Mouse (Mus musculus) CH12.LX (cell line): ENCODE data around the gene Ncoa7. TPM values are rescaled to one million over a fixed set of nuclear protein-coding genes. Genes with fewer than 3 reads are reported as not detected.

Source experiments
- DNase-seq: peaks from one replicate; pipeline ENCODE4 v3.0.0-alpha.2; 2013; ENCODE audit errors: extremely low read depth
- H3K27ac ChIP-seq: 2 replicates; pipeline ENCODE4 v1.5.1; 2012; ENCODE audit warnings: low read depth, mild to moderate bottlenecking, control low read depth, moderate library complexity; ENCODE audit not compliant: insufficient read depth
- H3K27me3 ChIP-seq: replicated peaks from 2 replicates; pipeline ENCODE3; 2012; ENCODE audit warnings: inconsistent platforms
- H3K36me3 ChIP-seq, 2 experiments: replicated peaks in 1 of 2; 2 replicates each; pipeline versions ENCODE3 to v1.6.1; 2012; ENCODE audit warnings: inconsistent platforms in 1 of 2, low read length in 1 of 2, mild to moderate bottlenecking in 1 of 2, mixed read lengths in 1 of 2, moderate library complexity in 1 of 2; ENCODE audit not compliant: control insufficient read depth in 1 of 2, insufficient read depth in 1 of 2
- H3K4me1 ChIP-seq, 2 experiments: 2 replicates each; pipeline ENCODE4 v1.6.1; 2012; ENCODE audit warnings: inconsistent platforms in 1 of 2, moderate library complexity in 1 of 2; ENCODE audit not compliant: insufficient read depth in 2 of 2, control insufficient read depth in 1 of 2
- H3K4me2 ChIP-seq: 2 replicates; pipeline ENCODE4 v1.6.1; 2012; ENCODE audit warnings: low read depth, mild to moderate bottlenecking, control low read depth; ENCODE audit not compliant: poor library complexity, insufficient read depth, severe bottlenecking
- H3K4me3 ChIP-seq, 3 experiments: fragments of 150-350 bp in 1 of 3; sonication (generic) in 1 of 3; replicated peaks in 1 of 3; 2 replicates each; pipeline versions ENCODE3 to v1.5.1; 2011 to 2012; ENCODE audit warnings: low read depth in 2 of 3, low read length in 2 of 3, mild to moderate bottlenecking in 2 of 3, moderate library complexity in 2 of 3, control low read depth in 1 of 3, improper control_type of control experiment in 1 of 3, inconsistent platforms in 1 of 3, mixed read lengths in 1 of 3; ENCODE audit not compliant: poor library complexity in 1 of 3
- H3K79me2 ChIP-seq: replicated peaks from 2 replicates; pipeline ENCODE4 v1.6.1; 2012; ENCODE audit warnings: mild to moderate bottlenecking, moderate library complexity; ENCODE audit not compliant: control insufficient read depth, poor library complexity, insufficient read depth, severe bottlenecking; ENCODE audit errors: extremely low read depth
- H3K9ac ChIP-seq: 2 replicates; pipeline ENCODE4 v1.6.1; 2012; ENCODE audit warnings: low read depth, mild to moderate bottlenecking, control low read depth, moderate library complexity; ENCODE audit not compliant: insufficient read depth
- H3K9me3 ChIP-seq: replicated peaks from 2 replicates; pipeline ENCODE3; 2012; ENCODE audit warnings: low read length, inconsistent platforms, mixed read lengths
- CHD2 ChIP-seq: IDR thresholded peaks from 2 replicates; pipeline ENCODE4 v1.6.1; 2011; ENCODE audit warnings: low read length, improper control_type of control experiment
- CTCF ChIP-seq, 2 experiments: IDR thresholded peaks in 1 of 2; conservative IDR thresholded peaks in 1 of 2; 2 replicates each; pipeline ENCODE4 v1.5.1; 2011 to 2012; ENCODE audit warnings: low read depth in 2 of 2, low read length in 2 of 2, improper control_type of control experiment in 1 of 2, inconsistent platforms in 1 of 2, mild to moderate bottlenecking in 1 of 2, moderate library complexity in 1 of 2
- IRF4 ChIP-seq: IDR thresholded peaks from 2 replicates; pipeline ENCODE4 v1.6.1; 2014; ENCODE audit warnings: low read depth, mild to moderate bottlenecking, inconsistent platforms, low read length, improper control_type of control experiment
- KAT2A ChIP-seq: IDR thresholded peaks from 2 replicates; pipeline ENCODE4 v1.6.1; 2012; ENCODE audit warnings: low read length, improper control_type of control experiment, inconsistent platforms; ENCODE audit not compliant: insufficient replicate concordance
- MAZ ChIP-seq: IDR thresholded peaks from 2 replicates; pipeline ENCODE4 v1.6.1; 2012; ENCODE audit warnings: low read depth, mild to moderate bottlenecking, inconsistent platforms, low read length, improper control_type of control experiment, moderate library complexity
- MEF2A ChIP-seq: IDR thresholded peaks from 2 replicates; pipeline ENCODE4 v1.6.1; 2014; ENCODE audit warnings: low read depth, mild to moderate bottlenecking, inconsistent platforms, low read length, improper control_type of control experiment, borderline replicate concordance
- RAD21 ChIP-seq: IDR thresholded peaks from 2 replicates; pipeline ENCODE4 v1.6.1; 2011; ENCODE audit warnings: low read depth, mild to moderate bottlenecking, low read length, improper control_type of control experiment, moderate library complexity
- RCOR1 ChIP-seq: conservative IDR thresholded peaks from 2 replicates; pipeline ENCODE4 v1.6.1; 2012; ENCODE audit warnings: low read depth, mild to moderate bottlenecking, inconsistent platforms, low read length, improper control_type of control experiment
- SMC3 ChIP-seq: IDR thresholded peaks from 2 replicates; pipeline ENCODE4 v1.6.1; 2011; ENCODE audit warnings: low read depth, low read length, improper control_type of control experiment
- TBP ChIP-seq: conservative IDR thresholded peaks from 2 replicates; pipeline ENCODE4 v1.6.1; 2011; ENCODE audit warnings: low read depth, low read length, improper control_type of control experiment
- TCF12 ChIP-seq: IDR thresholded peaks from 2 replicates; pipeline ENCODE4 v1.6.1; 2014; ENCODE audit warnings: low read depth, mild to moderate bottlenecking, inconsistent platforms, low read length, improper control_type of control experiment
- USF1 ChIP-seq: IDR thresholded peaks from 2 replicates; pipeline ENCODE4 v1.6.1; 2014; ENCODE audit warnings: low read depth, mild to moderate bottlenecking, inconsistent platforms, low read length, improper control_type of control experiment
- ZKSCAN1 ChIP-seq: IDR thresholded peaks from 2 replicates; pipeline ENCODE4 v1.6.1; 2012; ENCODE audit warnings: low read depth, inconsistent platforms, low read length, improper control_type of control experiment, borderline replicate concordance
- ZMIZ1 ChIP-seq: IDR thresholded peaks from 2 replicates; pipeline ENCODE4 v1.6.1; 2012; ENCODE audit warnings: low read depth, mild to moderate bottlenecking, inconsistent platforms, low read length, improper control_type of control experiment
- ZNF384 ChIP-seq: IDR thresholded peaks from 2 replicates; pipeline ENCODE4 v1.6.1; 2012; ENCODE audit warnings: low read depth, low read length, improper control_type of control experiment, inconsistent platforms
- dilution Hi-C: fragments of 300-500 bp; cut with MboI; formaldehyde crosslinking; loops from 2 replicates; pipeline ENCODE4 v1.14.3; 2020; ENCODE audit warnings: low sequenced_read_pairs; ENCODE audit not compliant: extremely low pct_unique_long_range_greater_than_20kb, extremely low pct_ligation_motif_present
- in situ Hi-C: fragments of 300-500 bp; cut with MboI; formaldehyde crosslinking; loops from 3 replicates; pipeline ENCODE4 v1.14.3; 2019; ENCODE audit warnings: low sequenced_read_pairs, low pct_ligation_motif_present, low pct_unique_long_range_greater_than_20kb, mixed read lengths
- polyA plus RNA-seq: library from polyadenylated mRNA; unstranded; fragments of >175 nt; gene quantifications from 2 replicates; pipeline ENCODE4 v1.2.1, GENCODE M21; 2012; ENCODE audit warnings: low read depth; ENCODE audit not compliant: insufficient read length
- total RNA-seq, 2 experiments: library from RNA; depleted of rRNA; stranded (reverse); fragments of 300-350 nt in 1 of 2; fragments of >200 nt in 1 of 2; gene quantifications; 2 replicates each; pipeline ENCODE4 v1.2.3; 2012 to 2014

Ncoa7 gene
- total and polyA plus RNA-seq, 3 experiments, result 4.7 to 9.2 (median 7.0) TPM

DNA sequence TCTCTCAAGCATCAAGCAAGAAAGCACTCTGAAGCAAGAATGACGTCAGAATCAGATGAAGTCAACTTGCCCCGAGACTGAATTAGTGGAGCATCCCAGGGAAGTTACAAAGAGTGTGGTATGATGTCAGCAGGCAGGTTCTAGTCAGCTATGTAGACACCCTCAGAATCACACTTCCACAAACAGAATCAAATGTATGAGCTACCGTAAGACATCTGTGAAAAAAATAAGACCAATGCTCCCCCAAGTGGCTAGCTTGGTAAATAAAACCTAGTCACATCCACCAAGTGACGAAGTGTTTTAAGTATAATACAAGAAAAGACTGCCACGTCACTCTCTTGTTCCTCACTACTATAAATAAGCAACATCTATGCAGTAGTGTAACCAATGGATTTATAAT lies 216.1 kb downstream of the Ncoa7 start:
- Histone ChIP-seq H3K4me2 (no peak overlapping the region), H3K79me2 (no peaks in the 10 kb centered on the region), H3K9ac (no peak overlapping the region), H3K4me1 (peaks cover 0 to 4% of the 10 kb centered on the region in 2 experiments; a peak in 1 of 4 replicates), H3K4me3 (no peak overlapping the region), H3K27me3 (no peaks in the 10 kb centered on the region), H3K9me3 (no peaks in the 10 kb centered on the region), H3K36me3 (peaks cover 32 to 71% of the 10 kb centered on the region in 2 experiments), H3K27ac (no peak overlapping the region)
- in situ Hi-C loops, result no loop called here
- peak; percentile 40 for TF ChIP-seq RAD21
- TF ChIP-seq MAZ, result no peak
- TF ChIP-seq SMC3, result peak; percentile 7; the same call in 1 of the 2 replicates
- TF ChIP-seq CTCF (conservative IDR thresholded peaks at IDR 0.05 in 1 of 2, IDR thresholded peaks at IDR 0.05 in 1 of 2; ENCODE audit: low read depth in 2 of 2, low read length in 2 of 2), result peak in 1 of 2 experiments; percentile 39; a peak in 2 of 4 replicates
- no peak for TF ChIP-seq CHD2
- dilution Hi-C loops, result no loop called here
- DNase-seq, result peak; percentile 26

DNA sequence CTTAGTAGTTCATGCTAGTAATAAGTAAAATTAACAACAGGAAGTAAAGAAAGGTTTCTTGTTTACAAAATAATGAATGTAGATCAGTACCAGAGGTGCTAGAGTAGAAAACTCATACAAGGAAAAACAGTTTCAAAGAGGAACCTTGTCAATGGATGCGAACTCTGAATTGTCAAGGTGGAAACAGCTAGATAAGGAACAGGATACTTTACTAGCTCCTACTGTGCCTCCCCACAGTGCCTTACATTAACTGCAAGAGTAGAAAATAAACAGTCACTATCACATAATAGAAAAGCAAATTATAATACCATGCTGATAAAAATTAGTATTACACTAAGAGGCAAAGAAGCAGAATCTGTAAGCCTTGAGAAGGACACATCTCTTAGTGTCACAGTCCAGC lies 217.4 kb downstream of the Ncoa7 start:
- dilution Hi-C loops, result no loop called here
- Histone ChIP-seq H3K27me3 (no peaks in the 10 kb centered on the region), H3K4me1 (peaks cover 0 to 4% of the 10 kb centered on the region in 2 experiments; a peak in 1 of 4 replicates), H3K9me3 (no peaks in the 10 kb centered on the region), H3K9ac (no peak overlapping the region), H3K79me2 (peaks cover 2% of the 10 kb centered on the region), H3K4me3 (no peak overlapping the region), H3K36me3 (peaks cover 34 to 62% of the 10 kb centered on the region in 2 experiments), H3K27ac (no peak overlapping the region), H3K4me2 (no peak overlapping the region)
- no peak for DNase-seq
- TF ChIP-seq ZMIZ1 (no peak), ZNF384 (no peak), TCF12 (no peak), USF1 (no peak), TBP (no peak), KAT2A (no peak), RCOR1 (no peak), MEF2A (no peak), IRF4 (no peak), SMC3 (no peak), ZKSCAN1 (no peak)
- in situ Hi-C loops, result no loop called here

Other genes starting within 250 kb of the Ncoa7 start
- 11.9 and 15.4 TPM in 2 replicates for gene Trmt11, start 202.6 kb downstream of the Ncoa7 start, total RNA-seq (2012; rRNA removed)
- 40.3 and 45.5 TPM in 2 replicates for gene Trmt11, start 202.6 kb downstream of the Ncoa7 start, total RNA-seq (2014; rRNA removed)
- 21.1 and 24.6 TPM in 2 replicates for gene Trmt11, start 202.6 kb downstream of the Ncoa7 start, polyA plus RNA-seq
- 9.7 and 14.2 TPM in 2 replicates for gene Hint3, start 173.7 kb downstream of the Ncoa7 start, total RNA-seq (2012; rRNA removed)
- 16.1 TPM in 2 replicates for gene Hint3, start 173.7 kb downstream of the Ncoa7 start, total RNA-seq (2014; rRNA removed)
- gene Hint3, start 173.7 kb downstream of the Ncoa7 start, polyA plus RNA-seq, result 10.3 and 14.5 TPM in 2 replicates
- not detected in 2 replicates for gene Hey2, start 39.5 kb upstream of the Ncoa7 start, total RNA-seq (2012; rRNA removed)
- gene Hey2, start 39.5 kb upstream of the Ncoa7 start, total RNA-seq (2014; rRNA removed), result 0.11 and 0.13 TPM in 2 replicates
- not detected in 2 replicates for gene Hey2, start 39.5 kb upstream of the Ncoa7 start, polyA plus RNA-seq